Mouse (Mus musculus): ENCODE measurements around the gene Mdm1. TPM values are rescaled to one million over a fixed set of nuclear protein-coding genes. Genes with fewer than 3 reads are reported as not detected.

Gene Mdm1
- polyA plus RNA-seq, 1 experiment from 2014 or later, result 64.9 TPM

GRCm38 (mm10) chr10:118110006-118110920, 31.3 kb upstream of the Mdm1 start:
- no peak for ATAC-seq (ENCODE audit: low FRiP score, low read depth)
- H3K4me2 ChIP-seq (replicated peaks), result no peak overlapping the region
- peaks cover under 1% of the 10 kb centered on the region; the same call in 1 of the 2 replicates for H3K27me3 ChIP-seq
- H3K9ac ChIP-seq (replicated peaks), result no peak overlapping the region
- 15% methylated on average over 8 of the region's 8 CpGs for WGBS
- H3K9me3 ChIP-seq, result no peaks in the 10 kb centered on the region
- H3K27ac ChIP-seq (replicated peaks), result no peak overlapping the region
- peaks cover 11% of the 10 kb centered on the region for H3K4me1 ChIP-seq
- no peaks in the 10 kb centered on the region for H3K36me3 ChIP-seq
- no peak overlapping the region for H3K4me3 ChIP-seq

DNA sequence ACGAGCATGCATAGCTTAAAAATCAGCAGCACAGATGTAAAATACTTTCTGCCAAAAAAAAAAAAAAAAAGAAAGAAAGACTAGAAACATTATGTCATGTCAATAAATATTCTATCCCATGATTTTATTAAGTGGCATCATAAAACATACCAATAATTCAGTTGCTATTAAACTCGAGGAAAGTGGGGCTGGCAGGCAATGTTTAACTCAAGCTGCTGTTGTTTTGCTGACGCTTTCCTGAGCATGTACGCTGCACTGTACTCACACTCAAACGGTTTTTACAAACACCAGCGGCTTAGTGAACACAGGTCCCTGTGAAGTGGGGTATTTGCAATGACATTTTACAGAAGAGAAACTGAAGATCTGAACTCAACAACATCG, 30.7 kb upstream of the Mdm1 start:
- no peak overlapping the region for H3K9ac ChIP-seq (replicated peaks)
- no peaks in the 10 kb centered on the region for H3K36me3 ChIP-seq
- H3K27me3 ChIP-seq, result no peaks in the 10 kb centered on the region
- no peak for ATAC-seq (ENCODE audit: low FRiP score, low read depth)
- H3K9me3 ChIP-seq, result no peaks in the 10 kb centered on the region
- WGBS, result 79% methylated on average over 7 of the region's 7 CpGs
- no peak overlapping the region for H3K27ac ChIP-seq (replicated peaks)
- no peak overlapping the region for H3K4me2 ChIP-seq (replicated peaks)
- peaks cover 11% of the 10 kb centered on the region for H3K4me1 ChIP-seq
- no peak overlapping the region for H3K4me3 ChIP-seq

- no peaks in the 10 kb centered on the region for H3K27me3 ChIP-seq
- H3K9me3 ChIP-seq, result no peaks in the 10 kb centered on the region
- no peak overlapping the region for H3K4me3 ChIP-seq
- H3K4me2 ChIP-seq (replicated peaks), result no peak overlapping the region
- WGBS, result 33% methylated on average over 7 of the region's 7 CpGs
- ATAC-seq (ENCODE audit: low FRiP score, low read depth), result no peak
- H3K27ac ChIP-seq (replicated peaks), result no peak overlapping the region
- H3K9ac ChIP-seq (replicated peaks), result no peak overlapping the region
- H3K36me3 ChIP-seq, result no peaks in the 10 kb centered on the region
- H3K4me1 ChIP-seq, result peaks cover 11% of the 10 kb centered on the region
Measured at GRCm38 (mm10) chr10:118111621-118112020, 30.0 kb upstream of the Mdm1 start.

- Histone ChIP-seq H3K27ac (replicated peaks) (no peak overlapping the region), H3K4me3 (no peak overlapping the region), H3K36me3 (no peaks in the 10 kb centered on the region), H3K9ac (replicated peaks) (no peak overlapping the region), H3K27me3 (no peaks in the 10 kb centered on the region), H3K4me1 (peaks cover 11% of the 10 kb centered on the region), H3K4me2 (replicated peaks) (no peak overlapping the region), H3K9me3 (no peaks in the 10 kb centered on the region)
- whole genome bisulfite sequencing, result 76% methylated on average over 11 of the region's 11 CpGs
- ATAC-seq (ENCODE audit: low FRiP score, low read depth), result no peak
Measured at GRCm38 (mm10) chr10:118112294-118112893, 29.2 kb upstream of the Mdm1 start.

GRCm38 (mm10) chr10:118113256-118113682, 28.3 kb upstream of the Mdm1 start:
- H3K9me3 ChIP-seq, result no peaks in the 10 kb centered on the region
- H3K27ac ChIP-seq (replicated peaks), result no peak overlapping the region
- no peak overlapping the region for H3K4me2 ChIP-seq (replicated peaks)
- H3K4me1 ChIP-seq, result peaks cover 11% of the 10 kb centered on the region
- ATAC-seq (ENCODE audit: low FRiP score, low read depth), result no peak
- H3K27me3 ChIP-seq, result no peaks in the 10 kb centered on the region
- no peak overlapping the region for H3K9ac ChIP-seq (replicated peaks)
- H3K4me3 ChIP-seq, result no peak overlapping the region
- WGBS, result 60% methylated on average over 9 of the region's 9 CpGs
- H3K36me3 ChIP-seq, result no peaks in the 10 kb centered on the region

GRCm38 (mm10) chr10:118114271-118114670, 27.3 kb upstream of the Mdm1 start:
- ATAC-seq (ENCODE audit: low FRiP score, low read depth), result no peak
- no peak overlapping the region for H3K27ac ChIP-seq (replicated peaks)
- H3K36me3 ChIP-seq, result no peaks in the 10 kb centered on the region
- no peak overlapping the region for H3K4me3 ChIP-seq
- peaks cover 11% of the 10 kb centered on the region for H3K4me1 ChIP-seq
- no peaks in the 10 kb centered on the region for H3K9me3 ChIP-seq
- H3K27me3 ChIP-seq, result no peaks in the 10 kb centered on the region
- H3K4me2 ChIP-seq (replicated peaks), result no peak overlapping the region
- 96% methylated on average over 1 of the region's 1 CpGs for WGBS
- H3K9ac ChIP-seq (replicated peaks), result no peak overlapping the region

DNA sequence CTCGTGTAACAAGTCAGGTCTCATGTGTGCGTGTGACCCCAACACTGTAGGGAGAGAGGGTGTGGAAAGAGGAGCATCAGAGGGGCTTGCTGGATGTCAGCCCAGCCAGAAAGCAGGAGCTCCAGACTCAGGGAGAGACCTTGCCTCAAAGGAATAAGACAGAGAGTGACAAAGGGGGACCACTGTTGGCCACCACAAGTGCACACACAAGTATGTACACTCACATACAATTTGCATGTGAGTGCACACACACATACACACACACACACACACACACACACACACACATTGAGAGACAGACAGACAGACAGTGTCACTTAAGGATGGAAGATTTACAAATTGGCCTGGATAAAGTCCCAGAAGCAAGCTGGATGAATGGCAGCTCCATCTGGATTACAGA, 25.2 kb upstream of the Mdm1 start:
- Histone ChIP-seq H3K9ac (replicated peaks) (no peak overlapping the region), H3K36me3 (no peaks in the 10 kb centered on the region), H3K27me3 (no peaks in the 10 kb centered on the region), H3K4me3 (no peak overlapping the region), H3K4me1 (peaks cover 8% of the 10 kb centered on the region), H3K4me2 (replicated peaks) (no peak overlapping the region), H3K27ac (replicated peaks) (no peak overlapping the region), H3K9me3 (no peaks in the 10 kb centered on the region)
- ATAC-seq (ENCODE audit: low FRiP score, low read depth), result no peak
- 93% methylated on average over 2 of the region's 2 CpGs for WGBS

GRCm38 (mm10) chr10:118121047-118121936, 20.3 kb upstream of the Mdm1 start:
- Histone ChIP-seq H3K9ac (replicated peaks) (no peak overlapping the region), H3K9me3 (no peaks in the 10 kb centered on the region), H3K27me3 (no peaks in the 10 kb centered on the region), H3K36me3 (no peaks in the 10 kb centered on the region), H3K4me3 (no peak overlapping the region), H3K4me1 (peaks cover 7% of the 10 kb centered on the region; the same call in 1 of the 2 replicates), H3K27ac (replicated peaks) (peak overlapping the region; percentile 52), H3K4me2 (replicated peaks) (peak overlapping the region; percentile 15; the same call in 1 of the 2 replicates)
- ATAC-seq (ENCODE audit: low FRiP score, low read depth), result peak; percentile 70
- 73% methylated on average over 25 of the region's 25 CpGs for WGBS

- H3K9me3 ChIP-seq, result no peaks in the 10 kb centered on the region
- peaks cover 7% of the 10 kb centered on the region; the same call in 1 of the 2 replicates for H3K4me1 ChIP-seq
- ATAC-seq (ENCODE audit: low FRiP score, low read depth), result peak; percentile 90
- no peaks in the 10 kb centered on the region for H3K27me3 ChIP-seq
- H3K4me3 ChIP-seq, result no peak overlapping the region
- H3K36me3 ChIP-seq, result no peaks in the 10 kb centered on the region
- no peak overlapping the region for H3K9ac ChIP-seq (replicated peaks)
- H3K27ac ChIP-seq (replicated peaks), result peak overlapping the region; percentile 52
- H3K4me2 ChIP-seq (replicated peaks), result peak overlapping the region; percentile 15; the same call in 1 of the 2 replicates
- WGBS, result 42% methylated on average over 13 of the region's 13 CpGs
Measured at GRCm38 (mm10) chr10:118121937-118122285, 19.7 kb upstream of the Mdm1 start.

DNA sequence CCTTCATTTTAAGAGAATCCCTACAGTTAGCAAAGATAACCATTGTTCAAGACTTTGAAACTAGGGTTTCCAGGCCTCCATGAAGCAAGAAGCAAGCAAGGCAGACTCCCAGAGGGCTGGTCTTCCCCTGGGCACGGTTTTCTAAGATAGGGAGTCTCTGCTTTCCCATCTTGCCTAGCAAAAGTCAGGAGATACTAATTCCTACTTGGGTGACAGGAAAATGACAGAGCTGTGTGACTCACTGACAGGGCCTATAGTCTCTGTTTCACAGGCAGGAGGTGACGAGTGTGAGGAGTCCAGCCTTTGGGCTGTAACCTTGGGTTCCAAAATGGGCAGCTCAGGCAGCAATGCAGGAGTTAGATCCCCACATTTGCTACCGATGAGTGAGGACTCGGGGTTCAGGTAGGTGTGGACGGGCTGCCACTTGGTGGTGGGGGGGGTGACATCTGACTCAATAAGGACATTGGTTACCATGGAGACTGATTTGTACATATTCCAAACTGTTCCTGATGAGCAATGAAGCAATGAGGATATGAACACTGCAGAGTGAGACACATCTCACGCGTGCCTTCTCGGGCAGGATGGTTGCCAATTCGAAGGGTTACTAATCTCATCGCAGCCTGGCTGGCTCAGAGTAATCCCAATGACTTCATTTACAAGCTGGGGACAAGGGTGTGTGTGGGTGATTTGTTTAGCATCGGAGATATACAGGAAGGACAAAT, 19.0 kb upstream of the Mdm1 start:
- no peak overlapping the region for H3K9ac ChIP-seq (replicated peaks)
- no peak overlapping the region for H3K27ac ChIP-seq (replicated peaks)
- H3K36me3 ChIP-seq, result no peaks in the 10 kb centered on the region
- H3K9me3 ChIP-seq, result no peaks in the 10 kb centered on the region
- no peaks in the 10 kb centered on the region for H3K27me3 ChIP-seq
- peaks cover 7% of the 10 kb centered on the region; the same call in 1 of the 2 replicates for H3K4me1 ChIP-seq
- 81% methylated on average over 11 of the region's 11 CpGs for WGBS
- H3K4me3 ChIP-seq, result no peak overlapping the region
- ATAC-seq (ENCODE audit: low FRiP score, low read depth), result no peak
- H3K4me2 ChIP-seq (replicated peaks), result no peak overlapping the region

DNA sequence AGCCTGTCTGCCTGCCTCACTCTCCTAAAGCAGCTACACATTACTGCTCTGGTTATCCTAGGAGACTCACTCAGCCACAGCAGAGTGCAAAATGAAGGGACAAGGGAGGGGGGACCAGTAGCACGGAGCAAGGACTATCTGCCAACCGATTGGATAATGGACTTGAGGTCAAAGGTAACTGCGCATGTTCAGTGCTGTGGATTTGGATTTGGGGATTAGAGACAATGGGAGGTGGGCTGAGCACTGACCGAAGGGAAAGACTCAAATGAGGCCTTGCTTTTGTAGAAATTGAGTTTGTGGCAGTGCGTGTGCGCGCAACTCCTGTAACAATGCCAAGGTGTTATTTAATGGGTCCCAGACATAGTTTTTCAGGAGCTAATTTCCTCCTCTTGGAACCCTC, 16.4 kb upstream of the Mdm1 start:
- no peak overlapping the region for H3K4me3 ChIP-seq
- no peak overlapping the region for H3K9ac ChIP-seq (replicated peaks)
- H3K9me3 ChIP-seq, result no peaks in the 10 kb centered on the region
- 92% methylated on average over 7 of the region's 7 CpGs for WGBS
- no peak for ATAC-seq (ENCODE audit: low FRiP score, low read depth)
- H3K4me2 ChIP-seq (replicated peaks), result no peak overlapping the region
- H3K4me1 ChIP-seq, result peaks cover 7% of the 10 kb centered on the region; the same call in 1 of the 2 replicates
- H3K36me3 ChIP-seq, result no peaks in the 10 kb centered on the region
- no peak overlapping the region for H3K27ac ChIP-seq (replicated peaks)
- peaks cover 13% of the 10 kb centered on the region for H3K27me3 ChIP-seq

Measured in midbrain, embryonic 12.5 days (tissue).